Mouse (Mus musculus) lung, postnatal 0 days (tissue): ENCODE measurements at regions not wholly inside any gene's neighbourhood (a gene's known extent, or its start where the extent isn't known, plus 50 kb on each side); places are given as distances from the start of the nearest gene placed in this dataset.

Experiments used
- CTCF ChIP-seq: IDR thresholded peaks from 2 replicates; pipeline ENCODE4 v1.5.1; 2016; ENCODE audit warnings: antibody characterized with exemption, mild to moderate bottlenecking
- EP300 ChIP-seq: IDR thresholded peaks from 2 replicates; pipeline ENCODE4 v1.6.1; 2016; ENCODE audit warnings: antibody characterized with exemption, mild to moderate bottlenecking, control low read depth

GRCm38 (mm10) chr2:75603175-75603871, 55.7 kb upstream of the Hnrnpa3 start:
- TF ChIP-seq CTCF: peak; percentile 75
- TF ChIP-seq EP300: no peak
